Mouse (Mus musculus) stomach, embryonic 14.5 days (tissue): Measurements from ENCODE around the gene Rangrf. TPM values are rescaled to one million over a fixed set of nuclear protein-coding genes. Genes with fewer than 3 reads are reported as not detected.
"Not testable (repeated sequence)": the region's sequence is repeated elsewhere in the genome, so short reads cannot be mapped to it uniquely, and the experiment has no call there.

Source experiments
- ATAC-seq: fragments of 200-750 bp; cut with Nextera tagmentation; 2 replicates; pipeline ENCODE4 v1.8.0; 2017; ENCODE audit warnings: low read depth, moderate TSS enrichment; ENCODE audit not compliant: insufficient number of reproducible peaks, insufficient read depth, low FRiP score
- H3K27ac ChIP-seq: fragments of 300-500 bp; sonication (generic); 2 replicates; pipeline ENCODE4 v1.5.1; 2014; ENCODE audit warnings: mild to moderate bottlenecking, low read length, moderate library complexity, mixed read lengths
- H3K27me3 ChIP-seq: fragments of 300-500 bp; sonication (generic); 2 replicates; pipeline ENCODE4 v1.6.1; 2014; ENCODE audit warnings: low read length, control low read depth, mixed read lengths; ENCODE audit not compliant: control insufficient read depth, insufficient read depth
- H3K36me3 ChIP-seq: fragments of 300-500 bp; sonication (generic); 2 replicates; pipeline ENCODE4 v1.6.1; 2014; ENCODE audit warnings: mild to moderate bottlenecking, control low read depth, low read length, moderate library complexity, mixed read lengths; ENCODE audit not compliant: control insufficient read depth, insufficient read depth
- H3K4me1 ChIP-seq: fragments of 300-500 bp; sonication (generic); 2 replicates; pipeline ENCODE4 v1.6.1; 2014; ENCODE audit warnings: low read length, control low read depth, mixed read lengths; ENCODE audit not compliant: control insufficient read depth, insufficient read depth
- H3K4me2 ChIP-seq: fragments of 300-500 bp; sonication (generic); replicated peaks from 2 replicates; pipeline ENCODE4 v1.6.1; 2014; ENCODE audit warnings: low read depth, low read length, control low read depth
- H3K4me3 ChIP-seq: fragments of 300-500 bp; sonication (generic); 2 replicates; pipeline ENCODE4 v1.5.1; 2014; ENCODE audit warnings: low read depth, low read length, control low read depth
- H3K9ac ChIP-seq: fragments of 300-500 bp; sonication (generic); replicated peaks from 2 replicates; pipeline ENCODE4 v1.6.1; 2014; ENCODE audit warnings: low read depth, mild to moderate bottlenecking, control low read depth, low read length, moderate library complexity, mixed read lengths
- H3K9me3 ChIP-seq: fragments of 300-500 bp; sonication (generic); 2 replicates; pipeline ENCODE4 v1.6.1; 2016; ENCODE audit warnings: low read depth, low read length, control low read depth; ENCODE audit not compliant: control insufficient read depth
- whole genome bisulfite sequencing: fragments of 180-500 bp; shearing (Covaris S2); extraction: QIAGEN DNeasy Blood & Tissue Kit; methylation state at CpG from one replicate; pipeline ENCODE4 v1.1.7; 2014; 5-methylcytosine and 5-hydroxymethylcytosine counted together
- polyA plus RNA-seq: library from polyadenylated mRNA; unstranded; fragments of >200 nt; fragmentation: Nextera tagmentation; extraction: Ambion mirVana; gene quantifications from 2 replicates; pipeline ENCODE4 v1.2.1, GENCODE M21; 2014

Gene Rangrf
- polyA plus RNA-seq, 1 experiment from 2014 or later: 63.6 TPM

- no peak overlapping the region for H3K4me3 ChIP-seq
- H3K4me2 ChIP-seq: no peak overlapping the region
- no peak overlapping the region for H3K9ac ChIP-seq
- ATAC-seq: no peak
- 69% methylated on average over 4 of the region's 4 CpGs for WGBS
- no peaks in the 10 kb centered on the region for H3K36me3 ChIP-seq
- H3K9me3 ChIP-seq: no peaks in the 10 kb centered on the region
- no peaks in the 10 kb centered on the region for H3K27me3 ChIP-seq
- H3K4me1 ChIP-seq: peaks cover 11% of the 10 kb centered on the region; the same call in 1 of the 2 replicates
- no peak overlapping the region for H3K27ac ChIP-seq
These were observed 4.8 kb downstream of the Rangrf start for GRCm38 (mm10) chr11:68970232-68970631.

DNA sequence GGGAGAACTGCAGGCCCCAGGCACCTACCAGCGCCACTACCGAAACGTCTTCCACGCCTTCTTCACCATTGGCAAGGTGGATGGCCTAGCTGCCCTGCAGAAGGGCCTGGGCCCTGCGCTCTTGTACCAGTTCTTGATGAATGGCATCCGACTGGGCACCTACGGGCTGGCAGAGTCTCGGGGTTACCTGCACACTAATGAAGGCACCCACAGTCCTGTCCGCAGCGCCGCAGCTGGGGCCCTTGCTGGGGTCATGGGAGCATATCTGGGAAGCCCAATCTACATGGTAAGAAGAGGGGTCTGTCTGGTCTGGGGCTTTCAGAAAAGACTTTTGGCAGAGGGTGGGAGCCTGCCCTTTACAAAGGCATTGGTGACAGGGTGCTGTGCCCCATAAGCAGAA, 6.2 kb downstream of the Rangrf start:
- Histone ChIP-seq H3K4me1 (peaks cover 11% of the 10 kb centered on the region; the same call in 1 of the 2 replicates), H3K36me3 (no peaks in the 10 kb centered on the region), H3K4me3 (peak overlapping the region; percentile 43; the same call in 1 of the 2 replicates), H3K27me3 (no peaks in the 10 kb centered on the region), H3K9me3 (no peaks in the 10 kb centered on the region), H3K27ac (no peak overlapping the region), H3K9ac (no peak overlapping the region), H3K4me2 (no peak overlapping the region)
- 84% methylated on average over 11 of the region's 11 CpGs for WGBS
- no peak for ATAC-seq

GRCm38 (mm10) chr11:68967337-68968282, 7.4 kb downstream of the Rangrf start, which contains the start of gene Slc25a35:
Gene Slc25a35, plus strand, starts transcription at chr11:68968131.
- Histone ChIP-seq H3K4me3 (peak within 1 kb of the TSS; percentile 43), H3K27ac (no peak within 1 kb of the TSS), H3K4me1 (peaks cover 6% of the 10 kb centered on the region; the same call in 1 of the 2 replicates), H3K4me2 (peak within 1 kb of the TSS; percentile 82), H3K9ac (peak within 1 kb of the TSS; percentile 30; the same call in 1 of the 2 replicates), H3K27me3 (no peaks in the 10 kb centered on the region), H3K9me3 (no peaks in the 10 kb centered on the region), H3K36me3 (no peaks in the 10 kb centered on the region)
- WGBS: under 1% methylated on average over 50 of the region's 50 CpGs
- ATAC-seq: peak; percentile 93

DNA sequence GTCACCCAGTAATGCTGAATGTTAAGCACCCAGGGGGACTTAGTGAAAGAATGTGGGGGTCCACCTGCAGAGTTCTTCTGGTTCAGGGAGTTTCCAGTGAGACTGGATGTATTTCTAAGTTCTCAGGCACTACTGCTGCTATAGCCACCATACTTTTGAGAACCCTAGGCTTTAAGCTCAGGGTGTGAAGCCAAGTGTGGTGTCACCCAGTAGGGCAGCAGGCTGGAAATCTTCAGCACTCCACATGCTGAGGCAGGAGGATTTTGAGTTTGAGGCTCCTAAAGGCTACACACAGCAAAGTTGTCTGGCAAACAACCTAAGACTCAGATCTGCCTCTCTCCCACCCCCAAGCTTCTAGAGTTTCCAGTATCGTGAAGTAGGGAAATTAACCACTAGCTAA, 8.4 kb downstream of the Rangrf start:
- H3K9ac ChIP-seq: no peak overlapping the region
- H3K36me3 ChIP-seq: no peaks in the 10 kb centered on the region
- H3K27me3 ChIP-seq: no peaks in the 10 kb centered on the region
- H3K4me2 ChIP-seq: no peak overlapping the region
- WGBS: 36% methylated on average over 1 of the region's 1 CpGs
- no peaks in the 10 kb centered on the region for H3K9me3 ChIP-seq
- H3K4me3 ChIP-seq: no peak overlapping the region
- no peak overlapping the region for H3K27ac ChIP-seq
- peaks cover 6% of the 10 kb centered on the region; the same call in 1 of the 2 replicates for H3K4me1 ChIP-seq
- no peak for ATAC-seq

DNA sequence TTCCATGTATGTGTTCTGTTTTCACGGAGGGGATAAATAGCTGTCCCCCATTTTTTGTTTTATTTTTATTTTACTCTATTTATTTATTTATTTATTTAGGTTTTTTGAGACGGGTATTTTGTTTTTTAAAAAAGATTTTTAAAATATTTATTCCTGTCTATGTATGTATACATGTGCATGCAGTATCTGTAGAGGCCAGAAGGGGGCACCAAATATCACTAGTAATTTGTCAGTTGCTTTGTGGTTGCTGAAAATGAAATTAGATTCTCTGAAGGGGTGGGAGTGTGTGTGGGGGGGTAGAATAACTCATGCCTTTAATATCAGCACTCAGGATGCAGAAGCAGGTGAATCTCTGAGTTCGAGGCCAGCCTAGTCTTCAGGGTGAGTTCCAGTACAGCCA, 9.1 kb downstream of the Rangrf start:
- Histone ChIP-seq H3K27ac (no peak overlapping the region), H3K4me1 (peaks cover 6% of the 10 kb centered on the region; the same call in 1 of the 2 replicates), H3K4me3 (no peak overlapping the region), H3K9ac (no peak overlapping the region), H3K36me3 (no peaks in the 10 kb centered on the region), H3K27me3 (no peaks in the 10 kb centered on the region), H3K4me2 (no peak overlapping the region), H3K9me3 (no peaks in the 10 kb centered on the region)
- ATAC-seq: no peak
- WGBS: 26% methylated on average over 3 of the region's 3 CpGs

DNA sequence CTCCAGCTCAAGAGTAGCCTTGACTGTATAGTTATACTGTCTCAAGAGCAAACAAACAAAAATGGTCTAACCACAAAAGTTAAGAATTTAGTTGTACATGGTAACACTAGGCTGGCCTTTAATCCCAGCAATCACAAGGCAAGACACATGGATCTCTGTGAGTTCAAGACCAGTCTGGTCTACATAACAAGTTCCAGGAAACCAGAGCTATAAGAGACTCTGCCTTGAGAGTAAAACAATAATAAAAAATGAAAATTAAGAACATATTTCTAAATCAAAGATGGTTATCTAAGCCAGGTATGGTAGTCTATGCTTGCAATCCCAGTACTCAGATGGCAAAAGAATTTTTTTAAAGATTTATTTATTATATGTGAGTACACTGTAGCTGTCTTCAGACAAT, 9.9 kb downstream of the Rangrf start:
- H3K4me1 ChIP-seq: peaks cover 6% of the 10 kb centered on the region; the same call in 1 of the 2 replicates
- no peak overlapping the region for H3K4me2 ChIP-seq
- no peak overlapping the region for H3K4me3 ChIP-seq
- H3K9me3 ChIP-seq: no peaks in the 10 kb centered on the region
- H3K27me3 ChIP-seq: no peaks in the 10 kb centered on the region
- no peak for ATAC-seq
- no peak overlapping the region for H3K27ac ChIP-seq
- no peak overlapping the region for H3K9ac ChIP-seq
- H3K36me3 ChIP-seq: no peaks in the 10 kb centered on the region

DNA sequence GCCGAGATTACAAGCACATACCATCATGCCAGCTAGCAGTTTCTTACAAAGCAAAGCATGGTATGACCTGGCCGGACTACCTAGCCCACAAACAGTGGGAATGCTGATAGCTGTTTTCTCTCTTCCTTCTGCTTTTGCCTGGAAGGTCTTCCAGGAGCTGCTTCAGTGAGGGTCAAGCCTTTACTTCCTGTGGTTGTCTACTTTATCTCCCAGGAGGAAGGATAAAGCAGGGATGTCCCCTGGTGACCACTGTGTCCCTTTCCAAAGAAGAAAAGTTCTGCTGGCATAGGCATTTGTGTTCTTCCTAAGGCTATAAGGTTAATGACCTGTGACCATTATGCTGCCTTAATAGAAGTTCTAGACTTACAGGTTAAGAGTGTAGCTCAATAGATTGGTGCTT, 11.6 kb downstream of the Rangrf start:
- no peaks in the 10 kb centered on the region for H3K36me3 ChIP-seq
- peaks cover 3% of the 10 kb centered on the region; the same call in 1 of the 2 replicates for H3K4me1 ChIP-seq
- no peak overlapping the region for H3K9ac ChIP-seq
- H3K4me3 ChIP-seq: no peak overlapping the region
- no peaks in the 10 kb centered on the region for H3K27me3 ChIP-seq
- WGBS: 83% methylated on average over 2 of the region's 2 CpGs
- no peak overlapping the region for H3K4me2 ChIP-seq
- ATAC-seq: no peak
- no peaks in the 10 kb centered on the region for H3K9me3 ChIP-seq
- no peak overlapping the region for H3K27ac ChIP-seq

DNA sequence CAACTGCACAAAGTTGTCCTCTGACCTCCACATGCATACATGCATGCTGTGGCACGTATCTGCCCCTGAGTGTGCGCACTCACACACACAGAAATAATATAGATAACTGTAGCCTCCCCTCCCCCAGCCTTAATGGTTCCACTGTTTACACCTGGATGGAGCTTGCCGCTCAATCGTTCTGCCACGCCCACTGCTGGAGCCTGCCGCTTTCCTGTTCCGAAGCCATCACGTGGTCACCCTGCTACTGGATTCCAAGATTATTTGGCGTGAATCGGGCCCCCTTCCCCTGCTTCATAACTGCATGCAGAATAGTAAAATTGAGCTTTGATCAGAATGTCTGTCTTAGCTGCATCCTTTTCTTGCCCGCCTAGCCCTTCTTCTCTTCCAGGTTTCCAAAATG, 12.8 kb downstream of the Rangrf start:
- H3K4me3 ChIP-seq, H3K36me3 ChIP-seq, H3K27ac ChIP-seq, H3K9me3 ChIP-seq, ATAC-seq, H3K9ac ChIP-seq, H3K4me1 ChIP-seq, H3K27me3 ChIP-seq, H3K4me2 ChIP-seq: not testable (repeated sequence)
- 15% methylated on average over 11 of the region's 11 CpGs for WGBS
